Mouse (Mus musculus): Measurements from ENCODE around the gene Vamp1. TPM values are rescaled to one million over a fixed set of nuclear protein-coding genes. Genes with fewer than 3 reads are reported as not detected.

Vamp1 gene
- polyA plus RNA-seq, 1 experiment = 6.5 TPM

DNA sequence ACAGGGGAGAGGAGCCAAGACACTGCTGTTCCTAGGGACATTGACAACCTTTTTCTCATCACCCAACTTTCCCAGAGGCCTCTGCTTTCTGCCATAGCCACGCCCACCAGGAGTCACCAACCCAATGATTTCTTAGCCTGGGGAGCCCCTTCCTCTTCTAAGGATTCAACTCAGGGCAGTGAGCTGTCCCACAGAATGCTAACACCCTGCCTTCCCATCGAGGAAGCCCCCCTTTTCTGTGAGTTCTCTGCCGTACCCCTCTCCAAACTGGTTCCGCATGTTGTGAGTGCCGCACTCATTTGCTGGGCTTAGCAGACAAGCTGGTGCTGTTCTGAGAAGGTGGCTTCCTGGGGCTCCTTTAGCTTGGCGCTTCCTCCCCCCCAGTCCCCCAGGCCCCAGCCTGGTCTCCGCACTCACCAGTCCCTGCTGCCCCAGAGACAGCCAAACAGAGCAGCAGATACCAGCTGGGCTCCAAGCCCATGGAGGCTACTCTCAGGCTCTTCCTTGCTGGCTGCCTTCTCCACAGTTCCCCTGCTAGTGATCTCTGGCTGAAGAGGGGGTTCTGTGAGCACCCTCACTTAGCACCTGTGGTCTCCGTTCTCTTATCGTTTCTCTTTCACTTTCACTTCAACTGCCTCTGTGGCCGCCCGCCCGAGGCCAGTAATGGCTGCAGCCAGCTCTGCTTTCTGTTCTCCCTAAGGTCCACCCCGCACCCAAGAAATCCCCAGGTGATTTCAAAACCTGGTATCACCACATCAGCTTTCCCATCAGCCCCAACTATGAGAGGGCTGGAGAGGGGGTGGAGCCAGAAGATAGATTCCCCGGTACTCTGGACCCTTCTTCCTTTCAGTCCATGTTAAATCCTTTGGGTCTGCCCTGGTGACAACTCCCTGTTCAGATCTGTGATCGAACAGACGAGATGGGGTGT lies 16.0 kb downstream of the Vamp1 start, which contains the start of gene Tapbpl:
Tapbpl (minus strand) TSS at position 744 of the 928 bp plus-strand sequence.
- Histone ChIP-seq H3K4me2 (ENCODE audit: low read depth) (peak within 1 kb of the TSS; percentile 89), H3K27me3 (ENCODE audit: control insufficient read depth, insufficient read depth, insufficient read length) (no peaks in the 10 kb centered on the region), H3K79me2 (ENCODE audit: control insufficient read depth, insufficient read depth) (no peaks in the 10 kb centered on the region), H3K4me3 (peak within 1 kb of the TSS; percentile 58), H3ac (ENCODE audit: control insufficient read depth, insufficient read length) (peak within 1 kb of the TSS; percentile 29), H3K36me3 (ENCODE audit: control insufficient read depth, insufficient read depth) (no peaks in the 10 kb centered on the region)
- TF ChIP-seq SRF (IDR thresholded peaks at IDR 0.05; ENCODE audit: control insufficient read depth, insufficient read length, low read depth) = no peak
- TF ChIP-seq POLR2AphosphoS2 (IDR thresholded peaks at IDR 0.05; ENCODE audit: insufficient read length, low read depth) = peak; percentile 68
- no peak for TF ChIP-seq REST (IDR thresholded peaks at IDR 0.05; ENCODE audit: insufficient read depth, insufficient read length)
- no peak for TF ChIP-seq TCF3 (IDR thresholded peaks at IDR 0.05; ENCODE audit: insufficient read length, low read depth)
- no peak for TF ChIP-seq MYOD1 (IDR thresholded peaks at IDR 0.05; ENCODE audit: control insufficient read depth in 1 of 3, insufficient read length in 2 of 3, low read depth in 2 of 3)
- peak; percentile 56 for TF ChIP-seq POLR2A (IDR thresholded peaks at IDR 0.05; ENCODE audit: insufficient read length, low read depth)

DNA sequence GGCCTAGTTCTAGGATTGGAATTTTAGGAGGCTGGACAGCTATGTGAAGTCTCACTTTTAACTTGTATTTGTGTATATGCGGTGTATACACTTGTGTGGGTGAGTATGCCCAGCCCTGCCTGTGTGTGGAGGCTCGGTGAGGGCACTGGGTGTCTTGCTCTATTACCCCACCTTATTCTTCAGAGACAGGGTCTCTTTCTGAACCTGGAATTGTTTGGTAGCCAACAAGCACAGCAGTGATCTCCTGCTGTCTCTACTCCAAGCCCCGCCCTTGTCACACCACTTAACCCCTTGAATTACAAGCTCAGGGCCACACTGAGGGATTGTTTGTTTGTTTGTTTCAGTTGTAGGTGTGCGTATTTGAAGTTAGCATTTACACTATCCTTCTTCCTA lies 16.7 kb downstream of the Vamp1 start:
- Histone ChIP-seq H3K27me3 (ENCODE audit: control insufficient read depth, insufficient read depth, insufficient read length) (no peaks in the 10 kb centered on the region), H3ac (ENCODE audit: control insufficient read depth, insufficient read length) (peak overlapping the region; percentile 29), H3K36me3 (ENCODE audit: control insufficient read depth, insufficient read depth) (no peaks in the 10 kb centered on the region), H3K4me3 (peak overlapping the region; percentile 58), H3K4me2 (ENCODE audit: low read depth) (peak overlapping the region; percentile 89), H3K79me2 (ENCODE audit: control insufficient read depth, insufficient read depth) (no peaks in the 10 kb centered on the region)
- TF ChIP-seq REST (IDR thresholded peaks at IDR 0.05; ENCODE audit: insufficient read depth, insufficient read length) (no peak), MYOD1 (IDR thresholded peaks at IDR 0.05; ENCODE audit: control insufficient read depth in 1 of 3, insufficient read length in 2 of 3, low read depth in 2 of 3) (no peak), USF1 (IDR thresholded peaks at IDR 0.05; ENCODE audit: low read depth) (no peak), POLR2AphosphoS2 (IDR thresholded peaks at IDR 0.05; ENCODE audit: insufficient read length, low read depth) (no peak), MAX (IDR thresholded peaks at IDR 0.05; ENCODE audit: low read depth) (no peak), TCF12 (IDR thresholded peaks at IDR 0.05; ENCODE audit: insufficient read depth, poor library complexity, severe bottlenecking) (no peak), POLR2A (IDR thresholded peaks at IDR 0.05; ENCODE audit: insufficient read length, low read depth) (no peak), SRF (IDR thresholded peaks at IDR 0.05; ENCODE audit: control insufficient read depth, insufficient read length, low read depth) (no peak), E2F4 (IDR thresholded peaks at IDR 0.05; ENCODE audit: insufficient read depth) (no peak), MYOG (IDR thresholded peaks at IDR 0.05; ENCODE audit: control insufficient read depth in 1 of 3, insufficient read depth in 1 of 3, insufficient read length in 2 of 3, low read depth in 2 of 3) (no peak), CEBPB (IDR thresholded peaks at IDR 0.05; ENCODE audit: insufficient read depth, poor library complexity, severe bottlenecking) (no peak), TCF3 (IDR thresholded peaks at IDR 0.05; ENCODE audit: insufficient read length, low read depth) (no peak)

DNA sequence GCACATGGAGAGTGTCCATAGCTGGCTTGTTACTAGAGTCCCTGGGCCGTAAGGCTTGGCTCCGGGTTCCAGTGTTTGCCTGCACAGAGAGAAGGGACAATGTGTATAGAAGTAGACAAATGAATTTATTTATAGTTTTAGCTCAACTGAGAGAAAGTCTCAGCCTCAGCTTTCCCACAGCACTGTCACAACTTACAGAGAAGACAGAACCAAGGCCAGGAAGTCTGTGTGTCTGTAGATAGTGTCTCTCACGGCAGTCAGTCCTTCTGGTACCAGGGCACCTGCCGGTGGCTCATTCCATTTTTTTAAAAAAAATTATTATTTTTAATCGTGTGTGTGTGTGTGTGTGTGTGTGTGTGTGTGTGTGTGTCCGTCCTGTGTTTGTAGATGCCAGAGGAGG lies 17.2 kb downstream of the Vamp1 start:
- no peaks in the 10 kb centered on the region for H3K36me3 ChIP-seq (ENCODE audit: control insufficient read depth, insufficient read depth)
- H3K4me3 ChIP-seq = peak overlapping the region; percentile 58
- no peak overlapping the region for H3ac ChIP-seq (ENCODE audit: control insufficient read depth, insufficient read length)
- H3K4me2 ChIP-seq (ENCODE audit: low read depth) = peak overlapping the region; percentile 89
- H3K27me3 ChIP-seq (ENCODE audit: control insufficient read depth, insufficient read depth, insufficient read length) = no peaks in the 10 kb centered on the region
- no peak for TF ChIP-seq USF1 (IDR thresholded peaks at IDR 0.05; ENCODE audit: low read depth)
- no peak for TF ChIP-seq MAX (IDR thresholded peaks at IDR 0.05; ENCODE audit: low read depth)
- no peak for TF ChIP-seq SRF (IDR thresholded peaks at IDR 0.05; ENCODE audit: control insufficient read depth, insufficient read length, low read depth)
- TF ChIP-seq POLR2AphosphoS2 (IDR thresholded peaks at IDR 0.05; ENCODE audit: insufficient read length, low read depth) = no peak
- no peak for TF ChIP-seq REST (IDR thresholded peaks at IDR 0.05; ENCODE audit: insufficient read depth, insufficient read length)
- TF ChIP-seq MYOG (IDR thresholded peaks at IDR 0.05; ENCODE audit: control insufficient read depth in 1 of 3, insufficient read depth in 1 of 3, insufficient read length in 2 of 3, low read depth in 2 of 3) = no peak
- no peak for TF ChIP-seq TCF3 (IDR thresholded peaks at IDR 0.05; ENCODE audit: insufficient read length, low read depth)
- no peak for TF ChIP-seq POLR2A (IDR thresholded peaks at IDR 0.05; ENCODE audit: insufficient read length, low read depth)
- no peaks in the 10 kb centered on the region for H3K79me2 ChIP-seq (ENCODE audit: control insufficient read depth, insufficient read depth)

DNA sequence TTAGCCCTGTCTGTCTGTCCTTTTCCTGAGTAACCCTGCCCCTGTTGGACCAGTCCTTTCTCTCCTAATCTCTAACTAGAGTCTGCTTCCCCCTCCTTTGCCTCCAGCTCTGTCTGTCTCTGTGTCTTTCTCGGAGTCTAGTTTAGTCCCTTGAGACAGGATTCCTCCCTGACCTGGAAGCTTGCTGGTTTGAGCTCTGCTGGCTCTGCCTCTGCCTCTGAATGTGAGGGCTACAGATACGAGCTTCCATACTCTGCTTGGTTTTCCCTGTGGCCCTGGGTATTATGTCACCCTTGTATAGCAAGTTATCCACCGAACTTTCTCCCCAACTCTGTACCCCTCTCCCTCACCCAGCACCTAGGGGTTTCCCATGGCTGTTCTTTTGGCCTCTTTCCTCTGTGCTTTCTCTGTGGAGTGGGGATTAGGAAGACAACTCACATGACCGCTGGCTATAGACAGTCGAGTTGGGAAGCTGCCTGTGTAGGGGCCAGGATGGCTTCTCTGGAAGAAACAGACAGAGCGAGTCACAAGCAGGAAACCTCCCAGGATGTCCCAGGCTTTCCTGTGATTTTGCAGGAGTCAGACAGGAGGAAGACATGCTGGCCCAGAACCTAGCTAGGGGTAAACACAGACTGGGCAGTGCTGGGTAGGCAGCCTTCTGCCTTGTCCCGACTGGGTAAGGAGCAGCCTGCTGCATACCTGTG lies 18.6 kb downstream of the Vamp1 start:
- Histone ChIP-seq H3K4me2 (ENCODE audit: low read depth) (peak overlapping the region; percentile 41), H3K36me3 (ENCODE audit: control insufficient read depth, insufficient read depth) (no peaks in the 10 kb centered on the region), H3K27me3 (ENCODE audit: control insufficient read depth, insufficient read depth, insufficient read length) (no peaks in the 10 kb centered on the region), H3K4me3 (no peak overlapping the region), H3ac (ENCODE audit: control insufficient read depth, insufficient read length) (no peak overlapping the region), H3K79me2 (ENCODE audit: control insufficient read depth, insufficient read depth) (no peaks in the 10 kb centered on the region)
- no peak for TF ChIP-seq TCF12 (IDR thresholded peaks at IDR 0.05; ENCODE audit: insufficient read depth, poor library complexity, severe bottlenecking)
- TF ChIP-seq USF1 (IDR thresholded peaks at IDR 0.05; ENCODE audit: low read depth) = no peak
- no peak for TF ChIP-seq POLR2A (IDR thresholded peaks at IDR 0.05; ENCODE audit: insufficient read length, low read depth)

DNA sequence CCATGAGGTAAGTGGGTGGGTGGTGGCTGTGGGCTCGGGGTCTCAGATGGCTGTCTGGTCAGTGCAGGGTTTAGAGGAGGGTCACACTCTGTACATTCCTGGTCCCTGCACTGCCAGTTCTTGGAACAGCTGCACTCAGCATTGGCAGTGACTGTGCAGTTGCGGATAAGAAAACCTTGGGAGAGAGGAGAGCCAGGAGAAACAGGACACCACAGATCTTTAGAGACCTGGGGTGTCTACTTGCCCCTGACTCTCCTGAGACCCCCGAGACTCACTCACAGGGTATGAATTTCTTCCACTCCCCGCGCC lies 19.1 kb downstream of the Vamp1 start:
- no peak overlapping the region for H3ac ChIP-seq (ENCODE audit: control insufficient read depth, insufficient read length)
- peak in 2 of 3 experiments; percentile 58 to 61 for TF ChIP-seq MYOD1 (IDR thresholded peaks at IDR 0.05; ENCODE audit: control insufficient read depth in 1 of 3, insufficient read length in 2 of 3, low read depth in 2 of 3)
- peak in 1 of 3 experiments; percentile 85 for TF ChIP-seq MYOG (IDR thresholded peaks at IDR 0.05; ENCODE audit: control insufficient read depth in 1 of 3, insufficient read depth in 1 of 3, insufficient read length in 2 of 3, low read depth in 2 of 3)
- no peak for TF ChIP-seq MAX (IDR thresholded peaks at IDR 0.05; ENCODE audit: low read depth)
- no peak overlapping the region for H3K4me3 ChIP-seq
- no peaks in the 10 kb centered on the region for H3K27me3 ChIP-seq (ENCODE audit: control insufficient read depth, insufficient read depth, insufficient read length)
- H3K36me3 ChIP-seq (ENCODE audit: control insufficient read depth, insufficient read depth) = no peaks in the 10 kb centered on the region
- H3K4me2 ChIP-seq (ENCODE audit: low read depth) = peak overlapping the region; percentile 41
- no peaks in the 10 kb centered on the region for H3K79me2 ChIP-seq (ENCODE audit: control insufficient read depth, insufficient read depth)
